Mouse (Mus musculus) skeletal muscle tissue, adult 2 months (tissue): ENCODE measurements around the gene Prss45.
A peak's percentile ranks its signal among the peaks of the same experiment; 100 is the strongest.
"Not testable (repeated sequence)": the region's sequence is repeated elsewhere in the genome, so short reads cannot be mapped to it uniquely, and the experiment has no call there.

Experiments
- DNase-seq: peaks from one replicate; pipeline ENCODE4 v3.0.0-alpha.2; 2012; ENCODE audit warnings: low read depth, low spot score

The Prss45 gene

GRCm38 (mm10) chr9:110834411-110834810 is at the start of gene Prss45:
Gene Prss45, plus strand, starts transcription at chr9:110834588.
- no peak for DNase-seq

GRCm38 (mm10) chr9:110788169-110788568 is 46.2 kb upstream of the Prss45 start:
- no peak for DNase-seq

GRCm38 (mm10) chr9:110790462-110790861 is 43.9 kb upstream of the Prss45 start:
- DNase-seq: no peak

- no peak for DNase-seq
Observed at GRCm38 (mm10) chr9:110797013-110797412, 37.4 kb upstream of the Prss45 start.

- DNase-seq: no peak
Observed at GRCm38 (mm10) chr9:110797866-110798265, 36.5 kb upstream of the Prss45 start, which contains the start of gene Prss42. Gene Prss42, plus strand, starts transcription at chr9:110798166.

- no peak for DNase-seq
Observed at GRCm38 (mm10) chr9:110800834-110801479, 33.4 kb upstream of the Prss45 start.

GRCm38 (mm10) chr9:110803294-110803693 is 31.1 kb upstream of the Prss45 start:
- no peak for DNase-seq

GRCm38 (mm10) chr9:110810051-110810450 is 24.3 kb upstream of the Prss45 start:
- no peak for DNase-seq

GRCm38 (mm10) chr9:110813789-110814188 is 20.6 kb upstream of the Prss45 start, which contains the start of gene Prss44:
Gene Prss44, plus strand, starts transcription at chr9:110813994.
- DNase-seq: no peak

GRCm38 (mm10) chr9:110820546-110820945 is 13.8 kb upstream of the Prss45 start:
- DNase-seq: not testable (repeated sequence)

GRCm38 (mm10) chr9:110821436-110821835 is 13.0 kb upstream of the Prss45 start:
- DNase-seq: no peak

- DNase-seq: no peak
Observed at GRCm38 (mm10) chr9:110825426-110825825, 9.0 kb upstream of the Prss45 start.

- DNase-seq: no peak
Observed at GRCm38 (mm10) chr9:110825832-110826231, 8.6 kb upstream of the Prss45 start.

GRCm38 (mm10) chr9:110826390-110826789 is 8.0 kb upstream of the Prss45 start, which contains the start of gene Prss43:
Gene Prss43, plus strand, starts transcription at chr9:110826690.
- DNase-seq: no peak

GRCm38 (mm10) chr9:110833021-110833420 is 1.4 kb upstream of the Prss45 start:
- DNase-seq: no peak

- DNase-seq: no peak
Observed at GRCm38 (mm10) chr9:110834961-110835360, 573 bp downstream of the Prss45 start.

GRCm38 (mm10) chr9:110836112-110836511 is 1.7 kb downstream of the Prss45 start:
- peak; percentile 13 for DNase-seq

- DNase-seq: no peak
Observed at GRCm38 (mm10) chr9:110840905-110841304, 6.5 kb downstream of the Prss45 start.

GRCm38 (mm10) chr9:110841438-110841837 is 7.0 kb downstream of the Prss45 start:
- DNase-seq: peak; percentile 10

GRCm38 (mm10) chr9:110844206-110844605 is 9.8 kb downstream of the Prss45 start, which contains the start of gene Prss46:
Gene Prss46, plus strand, starts transcription at chr9:110844506.
- no peak for DNase-seq

- DNase-seq: no peak
Observed at GRCm38 (mm10) chr9:110849162-110849561, 14.8 kb downstream of the Prss45 start.

- no peak for DNase-seq
Observed at GRCm38 (mm10) chr9:110855903-110856302, 21.5 kb downstream of the Prss45 start.

- no peak for DNase-seq
Observed at GRCm38 (mm10) chr9:110856920-110857319, 22.5 kb downstream of the Prss45 start.
